Mouse (Mus musculus) hindbrain, postnatal 0 days (tissue): Measurements from ENCODE around the gene Nup210. TPM values are rescaled to one million over a fixed set of nuclear protein-coding genes. Genes with fewer than 3 reads are reported as not detected.

ENCODE experiments used
- ATAC-seq: fragments of 200-750 bp; cut with Nextera tagmentation; 2 replicates; pipeline ENCODE4 v1.8.0; 2017; ENCODE audit warnings: mild to moderate bottlenecking, moderate TSS enrichment, moderate library complexity
- DNase-seq: peaks from one replicate; pipeline ENCODE4 v3.0.0-alpha.2; 2015; ENCODE audit warnings: low spot score
- H3K27ac ChIP-seq: fragments of 300-500 bp; sonication (generic); 2 replicates; pipeline ENCODE4 v1.5.1; 2014; ENCODE audit warnings: mild to moderate bottlenecking
- H3K27me3 ChIP-seq: fragments of 300-500 bp; sonication (generic); 2 replicates; pipeline ENCODE4 v1.6.1; 2014; ENCODE audit warnings: low read length, mixed read lengths; ENCODE audit not compliant: insufficient read depth
- H3K36me3 ChIP-seq: fragments of 300-500 bp; sonication (generic); 2 replicates; pipeline ENCODE4 v1.6.1; 2014; ENCODE audit warnings: low read length, mixed read lengths; ENCODE audit not compliant: insufficient read depth
- H3K4me1 ChIP-seq: fragments of 300-500 bp; sonication (generic); 2 replicates; pipeline ENCODE4 v1.6.1; 2014; ENCODE audit warnings: antibody characterized with exemption, low read length, mixed read lengths; ENCODE audit not compliant: insufficient read depth
- H3K4me2 ChIP-seq: fragments of 300-500 bp; sonication (generic); 2 replicates; pipeline ENCODE4 v1.6.1; 2014; ENCODE audit warnings: low read depth, mild to moderate bottlenecking, low read length, moderate library complexity, mixed read lengths
- H3K4me3 ChIP-seq: fragments of 300-500 bp; sonication (generic); 2 replicates; pipeline ENCODE4 v1.5.1; 2014; ENCODE audit warnings: low read length
- H3K9ac ChIP-seq: fragments of 300-500 bp; sonication (generic); replicated peaks from 2 replicates; pipeline ENCODE4 v1.6.1; 2014; ENCODE audit warnings: mild to moderate bottlenecking, low read length, moderate library complexity, mixed read lengths
- H3K9me3 ChIP-seq: fragments of 300-500 bp; sonication (generic); 2 replicates; pipeline ENCODE4 v1.6.1; 2016; ENCODE audit warnings: low read length, mixed read lengths
- CTCF ChIP-seq: IDR thresholded peaks from 2 replicates; pipeline ENCODE4 v1.5.1; 2016; ENCODE audit warnings: antibody characterized with exemption, control low read depth, low read depth
- WGBS: fragments of 180-500 bp; shearing (Covaris S2); extraction: QIAGEN DNeasy Blood & Tissue Kit; methylation state at CpG from one replicate; pipeline ENCODE4 v1.1.7; 2014; 5-methylcytosine and 5-hydroxymethylcytosine counted together
- polyA plus RNA-seq: library from polyadenylated mRNA; unstranded; fragments of >200 nt; fragmentation: Nextera tagmentation; extraction: Ambion mirVana; gene quantifications from 2 replicates; pipeline ENCODE4 v1.2.1, GENCODE M21; 2015
- total RNA-seq: library from RNA; depleted of rRNA; stranded (reverse); fragments of >200 nt; gene quantifications from 2 replicates; pipeline ENCODE4 v1.2.3, GENCODE M21; 2014

Gene Nup210
- total and polyA plus RNA-seq, 2 experiments from 2014 or later = 15.6 to 76.0 TPM

- DNase-seq (no peak), ATAC-seq (no peak)
- TF ChIP-seq CTCF = no peak
- 76% methylated on average over 7 of the region's 7 CpGs for WGBS
- no peak overlapping the region for H3K4me2 ChIP-seq
- no peaks in the 10 kb centered on the region for H3K4me1 ChIP-seq
- no peak overlapping the region for H3K4me3 ChIP-seq
- no peak overlapping the region for H3K9ac ChIP-seq
- peaks cover 9% of the 10 kb centered on the region for H3K36me3 ChIP-seq
- H3K27ac ChIP-seq = no peak overlapping the region
- H3K27me3 ChIP-seq = no peaks in the 10 kb centered on the region
- H3K9me3 ChIP-seq = no peaks in the 10 kb centered on the region
These were observed 99.9 kb downstream of the Nup210 start for GRCm38 (mm10) chr6:91016600-91017230.

- no peak for TF ChIP-seq CTCF
- DNase-seq (no peak), ATAC-seq (no peak)
- 64% methylated on average over 9 of the region's 9 CpGs for whole genome bisulfite sequencing
- Histone ChIP-seq H3K4me2 (no peak overlapping the region), H3K36me3 (peaks cover 9% of the 10 kb centered on the region), H3K27ac (no peak overlapping the region), H3K27me3 (no peaks in the 10 kb centered on the region), H3K4me1 (no peaks in the 10 kb centered on the region), H3K4me3 (no peak overlapping the region), H3K9ac (no peak overlapping the region), H3K9me3 (no peaks in the 10 kb centered on the region)
These were observed 102.3 kb downstream of the Nup210 start for GRCm38 (mm10) chr6:91014198-91014958.

- Histone ChIP-seq H3K27ac (no peak overlapping the region), H3K9me3 (no peaks in the 10 kb centered on the region), H3K4me1 (no peaks in the 10 kb centered on the region), H3K4me3 (no peak overlapping the region), H3K36me3 (peaks cover 9% of the 10 kb centered on the region), H3K4me2 (no peak overlapping the region), H3K9ac (no peak overlapping the region), H3K27me3 (no peaks in the 10 kb centered on the region)
- no peak for TF ChIP-seq CTCF
- ATAC-seq (no peak), DNase-seq (no peak)
- 81% methylated on average over 3 of the region's 3 CpGs for WGBS
These were observed 104.2 kb downstream of the Nup210 start for GRCm38 (mm10) chr6:91012458-91012857.

GRCm38 (mm10) chr6:91011568-91011967 is 105.1 kb downstream of the Nup210 start:
- no peaks in the 10 kb centered on the region for H3K4me1 ChIP-seq
- H3K27me3 ChIP-seq = no peaks in the 10 kb centered on the region
- H3K4me2 ChIP-seq = no peak overlapping the region
- ATAC-seq (no peak), DNase-seq (no peak)
- WGBS = 72% methylated on average over 4 of the region's 4 CpGs
- TF ChIP-seq CTCF = no peak
- peaks cover 9% of the 10 kb centered on the region for H3K36me3 ChIP-seq
- H3K27ac ChIP-seq = no peak overlapping the region
- no peaks in the 10 kb centered on the region for H3K9me3 ChIP-seq
- H3K4me3 ChIP-seq = no peak overlapping the region
- H3K9ac ChIP-seq = no peak overlapping the region

GRCm38 (mm10) chr6:91008284-91008830 is 108.3 kb downstream of the Nup210 start:
- Histone ChIP-seq H3K27me3 (no peaks in the 10 kb centered on the region), H3K4me1 (no peaks in the 10 kb centered on the region), H3K4me3 (no peak overlapping the region), H3K9ac (no peak overlapping the region), H3K9me3 (no peaks in the 10 kb centered on the region), H3K4me2 (no peak overlapping the region), H3K27ac (no peak overlapping the region), H3K36me3 (no peaks in the 10 kb centered on the region; the same call in 1 of the 2 replicates)
- 91% methylated on average over 3 of the region's 3 CpGs for WGBS
- no peak for DNase-seq
- no peak for ATAC-seq
- no peak for TF ChIP-seq CTCF

- TF ChIP-seq CTCF = no peak
- ATAC-seq = no peak
- Histone ChIP-seq H3K27ac (no peak overlapping the region), H3K9me3 (no peaks in the 10 kb centered on the region), H3K4me1 (no peaks in the 10 kb centered on the region), H3K4me3 (no peak overlapping the region), H3K4me2 (no peak overlapping the region), H3K9ac (no peak overlapping the region), H3K27me3 (no peaks in the 10 kb centered on the region), H3K36me3 (no peaks in the 10 kb centered on the region)
- 66% methylated on average over 2 of the region's 2 CpGs for WGBS
- no peak for DNase-seq
These were observed 109.4 kb downstream of the Nup210 start for GRCm38 (mm10) chr6:91007207-91007606.
